Mouse (Mus musculus): ENCODE data around the gene Gli3. TPM values are rescaled to one million over a fixed set of nuclear protein-coding genes. Genes with fewer than 3 reads are reported as not detected.

Gli3 gene
- polyA plus RNA-seq, 1 experiment from 2014 or later: 0.22 TPM

DNA sequence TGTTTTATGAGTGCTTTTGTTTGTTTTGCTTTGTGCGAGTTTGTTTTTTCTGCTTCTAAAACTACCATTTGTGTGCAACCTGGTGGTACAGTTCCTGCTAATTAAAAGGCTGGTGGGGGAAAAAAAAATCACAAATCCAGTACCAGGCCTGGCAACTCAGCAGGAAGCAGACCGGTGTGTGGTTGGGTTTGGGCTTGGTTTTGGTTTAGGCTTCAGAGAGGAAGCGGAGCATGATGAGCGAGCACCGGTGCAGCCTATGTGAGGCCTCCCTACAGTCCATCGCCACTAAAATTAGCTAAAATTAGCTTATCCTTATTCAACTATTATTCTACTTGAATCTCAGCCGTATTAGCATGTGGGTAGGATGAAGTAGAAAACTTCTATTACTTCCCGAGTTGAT lies 241.6 kb downstream of the Gli3 start:
- DNase-seq (no peak), ATAC-seq (no peak)
- Histone ChIP-seq H3K27ac (ENCODE audit: low read depth) (no peak overlapping the region), H3K4me2 (ENCODE audit: low read depth, low read length) (no peak overlapping the region), H3K4me1 (ENCODE audit: insufficient read depth) (peaks cover 4% of the 10 kb centered on the region; the same call in 1 of the 2 replicates), H3K9ac (replicated peaks) (no peak overlapping the region), H3K9me3 (ENCODE audit: low read length) (no peaks in the 10 kb centered on the region), H3K27me3 (ENCODE audit: insufficient read depth, low read length) (no peaks in the 10 kb centered on the region), H3K4me3 (ENCODE audit: low read depth, low read length) (no peak overlapping the region), H3K36me3 (replicated peaks; ENCODE audit: insufficient read depth, low read length) (no peaks in the 10 kb centered on the region)
- WGBS (ENCODE audit: insufficient replicate concordance): 63% methylated on average over 8 of the region's 8 CpGs
- no peak for TF ChIP-seq EP300 (IDR thresholded peaks at IDR 0.05; ENCODE audit: low read depth)
- no peak for TF ChIP-seq CTCF (IDR thresholded peaks at IDR 0.05; ENCODE audit: low read depth)

DNA sequence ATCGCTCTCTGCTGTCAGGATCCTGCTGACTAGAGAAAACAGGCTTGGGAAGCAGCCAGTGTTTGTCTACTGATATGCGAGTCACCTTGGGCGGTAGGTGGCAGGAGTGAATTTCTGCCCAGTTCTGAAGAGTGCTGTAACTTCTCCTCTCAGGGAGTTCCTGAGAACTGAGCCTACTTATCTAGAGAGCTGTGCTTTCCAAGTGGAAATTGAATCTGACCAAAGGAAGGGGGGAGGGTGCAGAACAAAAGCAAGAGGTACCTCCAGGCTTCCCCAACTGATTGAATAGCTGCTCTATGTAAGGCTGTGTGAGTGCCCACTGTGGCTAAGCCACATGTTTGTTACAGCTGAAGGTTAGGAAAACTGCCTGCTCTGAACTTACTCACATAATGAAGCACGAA lies 244.4 kb downstream of the Gli3 start:
- ATAC-seq: no peak

DNA sequence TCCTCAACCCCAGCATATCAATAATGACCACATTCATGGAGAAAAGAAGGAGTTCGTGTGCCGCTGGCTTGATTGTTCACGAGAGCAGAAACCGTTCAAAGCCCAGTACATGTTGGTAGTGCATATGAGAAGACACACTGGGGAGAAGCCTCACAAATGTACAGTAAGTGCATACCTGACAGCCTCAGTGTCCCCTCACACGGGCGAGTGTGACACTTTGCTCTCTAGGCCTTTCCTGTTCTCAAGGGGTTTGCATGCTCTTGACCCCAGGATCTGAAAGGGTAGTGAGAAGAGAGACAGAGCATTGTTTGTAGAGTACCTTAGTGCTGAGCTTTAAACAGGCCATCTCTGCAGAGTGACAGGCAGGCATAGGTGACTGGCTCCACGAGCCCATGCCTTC lies 250.5 kb downstream of the Gli3 start:
- H3K4me2 ChIP-seq (ENCODE audit: low read depth, low read length): no peak overlapping the region
- no peaks in the 10 kb centered on the region for H3K4me1 ChIP-seq (ENCODE audit: insufficient read depth)
- DNase-seq (no peak), ATAC-seq (no peak)
- no peaks in the 10 kb centered on the region for H3K9me3 ChIP-seq (ENCODE audit: low read length)
- TF ChIP-seq CTCF (IDR thresholded peaks at IDR 0.05; ENCODE audit: low read depth): no peak
- no peak for TF ChIP-seq EP300 (IDR thresholded peaks at IDR 0.05; ENCODE audit: low read depth)
- H3K36me3 ChIP-seq (replicated peaks; ENCODE audit: insufficient read depth, low read length): no peaks in the 10 kb centered on the region
- no peak overlapping the region for H3K27ac ChIP-seq (ENCODE audit: low read depth)
- no peaks in the 10 kb centered on the region for H3K27me3 ChIP-seq (ENCODE audit: insufficient read depth, low read length)
- no peak overlapping the region for H3K9ac ChIP-seq (replicated peaks)
- no peak overlapping the region for H3K4me3 ChIP-seq (ENCODE audit: low read depth, low read length)
- 80% methylated on average over 7 of the region's 7 CpGs for WGBS (ENCODE audit: insufficient replicate concordance)

More for the DNA sequence above, 244.4 kb downstream of the Gli3 start:
- Histone ChIP-seq H3K4me2 (ENCODE audit: low read depth, low read length) (no peak overlapping the region), H3K27ac (ENCODE audit: low read depth) (no peak overlapping the region), H3K27me3 (ENCODE audit: insufficient read depth, low read length) (no peaks in the 10 kb centered on the region), H3K9ac (replicated peaks) (no peak overlapping the region), H3K4me1 (ENCODE audit: insufficient read depth) (peaks cover 4% of the 10 kb centered on the region; the same call in 1 of the 2 replicates), H3K9me3 (ENCODE audit: low read length) (no peaks in the 10 kb centered on the region), H3K4me3 (ENCODE audit: low read depth, low read length) (no peak overlapping the region), H3K36me3 (replicated peaks; ENCODE audit: insufficient read depth, low read length) (no peaks in the 10 kb centered on the region)
- TF ChIP-seq EP300 (IDR thresholded peaks at IDR 0.05; ENCODE audit: low read depth) (no peak), CTCF (IDR thresholded peaks at IDR 0.05; ENCODE audit: low read depth) (no peak)
- 46% methylated on average over 4 of the region's 4 CpGs for WGBS (ENCODE audit: insufficient replicate concordance)
- no peak for DNase-seq

DNA sequence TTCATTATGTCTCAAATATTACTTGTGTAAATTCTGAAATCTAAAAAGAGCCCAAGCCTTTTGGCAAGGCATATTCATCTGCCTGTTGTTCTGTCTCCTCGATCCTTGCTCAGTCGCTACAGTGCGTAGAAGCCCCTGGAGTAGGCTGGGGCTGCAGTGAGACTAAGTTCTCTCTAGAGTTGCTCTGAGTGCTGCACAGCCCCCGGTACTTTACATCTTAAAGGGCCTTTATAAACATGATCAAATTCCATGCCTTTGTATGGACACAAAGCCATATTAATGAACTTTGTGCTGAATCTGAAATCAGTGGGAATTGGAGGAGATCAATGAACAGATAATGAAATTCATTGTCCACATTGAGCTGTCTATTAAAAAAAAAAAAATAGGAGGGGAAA lies 251.3 kb downstream of the Gli3 start:
- no peak for TF ChIP-seq CTCF (IDR thresholded peaks at IDR 0.05; ENCODE audit: low read depth)
- no peak overlapping the region for H3K4me2 ChIP-seq (ENCODE audit: low read depth, low read length)
- no peaks in the 10 kb centered on the region for H3K27me3 ChIP-seq (ENCODE audit: insufficient read depth, low read length)
- H3K36me3 ChIP-seq (replicated peaks; ENCODE audit: insufficient read depth, low read length): no peaks in the 10 kb centered on the region
- no peaks in the 10 kb centered on the region for H3K9me3 ChIP-seq (ENCODE audit: low read length)
- whole genome bisulfite sequencing (ENCODE audit: insufficient replicate concordance): 88% methylated on average over 4 of the region's 4 CpGs
- H3K4me1 ChIP-seq (ENCODE audit: insufficient read depth): no peaks in the 10 kb centered on the region
- H3K9ac ChIP-seq (replicated peaks): no peak overlapping the region
- DNase-seq (no peak), ATAC-seq (no peak)
- no peak overlapping the region for H3K27ac ChIP-seq (ENCODE audit: low read depth)
- no peak overlapping the region for H3K4me3 ChIP-seq (ENCODE audit: low read depth, low read length)

DNA sequence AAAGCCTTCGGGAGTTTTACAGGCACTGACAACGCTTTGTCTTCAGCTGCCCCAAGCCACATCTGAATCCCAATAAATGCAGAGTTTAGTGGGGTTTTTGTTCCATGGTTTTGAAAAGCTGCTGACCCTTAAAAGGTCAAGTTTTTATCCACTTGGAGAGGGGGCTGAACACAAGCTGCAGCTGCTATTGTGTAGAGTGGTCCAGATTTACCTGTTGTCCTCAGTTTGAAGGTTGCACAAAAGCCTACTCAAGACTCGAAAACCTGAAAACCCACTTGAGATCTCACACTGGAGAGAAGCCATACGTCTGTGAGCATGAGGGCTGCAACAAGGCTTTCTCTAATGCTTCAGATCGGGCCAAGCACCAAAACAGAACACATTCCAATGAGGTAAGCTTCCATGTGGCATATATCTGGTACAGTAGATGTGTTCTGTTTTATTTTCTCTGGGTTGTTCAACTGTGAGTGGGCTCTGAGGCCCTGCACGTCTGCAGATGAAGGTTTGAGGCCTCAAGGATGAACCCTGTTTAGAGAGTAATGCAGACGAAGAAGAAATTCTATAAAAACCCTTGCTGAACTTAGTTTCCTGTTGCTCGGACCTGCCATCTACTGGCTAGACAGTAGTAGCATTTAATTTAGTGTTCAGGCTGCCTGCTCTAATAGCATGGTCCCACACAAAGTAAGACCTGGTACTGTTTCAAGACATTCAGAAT lies 251.8 kb downstream of the Gli3 start:
- no peak for DNase-seq
- ATAC-seq: no peak
- Histone ChIP-seq H3K4me3 (ENCODE audit: low read depth, low read length) (no peak overlapping the region), H3K4me2 (ENCODE audit: low read depth, low read length) (no peak overlapping the region), H3K9me3 (ENCODE audit: low read length) (no peaks in the 10 kb centered on the region), H3K27me3 (ENCODE audit: insufficient read depth, low read length) (no peaks in the 10 kb centered on the region), H3K36me3 (replicated peaks; ENCODE audit: insufficient read depth, low read length) (no peaks in the 10 kb centered on the region), H3K27ac (ENCODE audit: low read depth) (no peak overlapping the region), H3K4me1 (ENCODE audit: insufficient read depth) (no peaks in the 10 kb centered on the region), H3K9ac (replicated peaks) (no peak overlapping the region)
- WGBS (ENCODE audit: insufficient replicate concordance): 52% methylated on average over 8 of the region's 8 CpGs
- TF ChIP-seq CTCF (IDR thresholded peaks at IDR 0.05; ENCODE audit: low read depth): peak; percentile 63
- no peak for TF ChIP-seq EP300 (IDR thresholded peaks at IDR 0.05; ENCODE audit: low read depth)

DNA sequence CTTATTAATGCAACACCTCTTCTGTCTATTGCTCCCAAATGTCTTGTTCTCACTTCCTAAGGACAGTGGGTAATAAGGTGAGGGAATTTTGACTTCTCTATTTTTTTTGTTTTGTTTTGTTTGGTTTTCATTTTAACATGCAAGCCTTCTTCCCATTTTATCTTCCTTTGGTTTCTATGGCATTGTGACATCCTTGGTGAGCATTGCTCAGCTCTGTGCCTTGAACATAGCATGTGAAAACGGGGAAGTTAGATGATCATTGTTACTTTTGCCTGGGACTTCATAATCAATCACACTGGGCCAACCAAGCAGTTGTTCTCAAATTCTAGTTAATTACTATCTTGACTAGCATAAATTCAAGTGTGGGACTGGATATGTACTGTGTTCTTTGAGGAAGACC lies 258.4 kb downstream of the Gli3 start:
- no peaks in the 10 kb centered on the region for H3K9me3 ChIP-seq (ENCODE audit: low read length)
- H3K4me2 ChIP-seq (ENCODE audit: low read depth, low read length): no peak overlapping the region
- H3K27me3 ChIP-seq (ENCODE audit: insufficient read depth, low read length): no peaks in the 10 kb centered on the region
- TF ChIP-seq EP300 (IDR thresholded peaks at IDR 0.05; ENCODE audit: low read depth) (no peak), CTCF (IDR thresholded peaks at IDR 0.05; ENCODE audit: low read depth) (no peak)
- no peak overlapping the region for H3K27ac ChIP-seq (ENCODE audit: low read depth)
- ATAC-seq (no peak), DNase-seq (no peak)
- no peaks in the 10 kb centered on the region for H3K36me3 ChIP-seq (replicated peaks; ENCODE audit: insufficient read depth, low read length)
- H3K4me3 ChIP-seq (ENCODE audit: low read depth, low read length): no peak overlapping the region
- H3K4me1 ChIP-seq (ENCODE audit: insufficient read depth): no peaks in the 10 kb centered on the region
- 53% methylated on average over 1 of the region's 1 CpGs for WGBS (ENCODE audit: insufficient replicate concordance)
- no peak overlapping the region for H3K9ac ChIP-seq (replicated peaks)
